Mouse (Mus musculus) megakaryocyte progenitor cell, adult 5-6 weeks (primary cell): ENCODE data around the gene Sulf2. TPM values are rescaled to one million over a fixed set of nuclear protein-coding genes. Genes with fewer than 3 reads are reported as not detected.
A peak's percentile ranks its signal among the peaks of the same experiment; 100 is the strongest.

Source experiments
- ATAC-seq: replicated peaks from 2 replicates; pipeline ENCODE4 v1.8.0; 2016; ENCODE audit warnings: mild to moderate bottlenecking, moderate TSS enrichment, inconsistent platforms; ENCODE audit not compliant: poor library complexity
- total RNA-seq, 2 experiments: library from RNA; stranded (forward) in 1 of 2; stranded (reverse) in 1 of 2; fragments of 157-497, 149-512 nt in 1 of 2; fragments of 200-1000 nt in 1 of 2; gene quantifications; 2 replicates each; pipeline versions ENCODE4 v1.2.3 to v1.2.4; 2015 to 2017

Sulf2 gene
- total RNA-seq, 2 experiments from 2014 or later: 1.3 to 1.5 TPM

DNA sequence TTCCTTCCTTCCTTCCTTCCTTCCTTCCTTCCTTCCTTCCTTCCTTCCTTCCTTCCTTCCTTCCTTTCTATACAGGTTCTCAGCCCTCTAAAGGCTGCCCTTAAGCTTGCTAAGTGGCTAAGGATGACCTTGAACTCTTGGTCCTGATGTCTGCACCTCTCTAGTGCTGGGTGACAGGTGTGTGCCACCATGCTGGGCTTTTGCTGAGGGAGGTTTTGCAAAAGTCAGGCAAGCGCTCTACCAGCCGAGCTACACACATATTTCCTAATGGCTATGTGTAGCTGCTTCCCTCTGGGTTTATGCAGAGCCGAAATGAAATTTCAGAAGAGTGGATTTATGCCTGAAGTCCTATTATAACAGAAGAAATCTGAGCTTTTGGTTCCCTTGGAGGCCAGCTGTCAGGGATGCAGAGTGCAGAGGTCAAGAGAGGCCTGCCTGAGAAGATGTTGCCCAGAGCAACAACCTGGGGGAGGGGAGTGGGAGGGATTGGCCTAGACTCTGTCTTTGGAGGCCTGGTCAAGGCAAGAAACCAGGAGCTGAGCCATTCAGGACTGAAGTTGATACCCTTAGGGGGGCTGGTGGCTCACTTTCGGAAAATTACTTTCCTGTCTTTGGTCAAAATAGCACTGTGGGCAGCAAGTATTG, 24.1 kb upstream of the Sulf2 start:
- no peak for ATAC-seq

- no peak for ATAC-seq
Measured at GRCm38 (mm10) chr2:166175552-166176136, 20.2 kb upstream of the Sulf2 start.

GRCm38 (mm10) chr2:166175145-166175544, 19.7 kb upstream of the Sulf2 start:
- peak; percentile 42; the same call in 1 of the 2 replicates for ATAC-seq

DNA sequence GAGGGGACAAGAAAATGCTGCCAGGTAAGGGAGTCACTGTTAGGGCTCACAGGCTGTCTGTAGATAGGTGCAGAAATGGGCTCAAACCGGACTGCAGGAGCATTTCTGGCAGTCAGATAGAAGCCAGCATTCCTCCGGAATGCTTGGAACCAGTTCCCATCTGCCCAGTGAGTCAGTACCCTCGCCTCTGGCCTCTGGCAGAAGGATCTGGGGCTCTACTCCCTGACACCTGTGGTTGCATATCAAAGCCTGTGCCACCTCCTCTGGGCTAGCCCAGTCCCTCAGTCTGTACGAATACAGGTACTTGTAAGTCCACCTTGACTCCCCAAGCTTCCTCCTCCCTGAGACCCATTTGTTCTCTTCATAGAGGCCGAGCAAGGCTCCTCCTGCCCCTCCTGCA, 17.7 kb upstream of the Sulf2 start:
- no peak for ATAC-seq

DNA sequence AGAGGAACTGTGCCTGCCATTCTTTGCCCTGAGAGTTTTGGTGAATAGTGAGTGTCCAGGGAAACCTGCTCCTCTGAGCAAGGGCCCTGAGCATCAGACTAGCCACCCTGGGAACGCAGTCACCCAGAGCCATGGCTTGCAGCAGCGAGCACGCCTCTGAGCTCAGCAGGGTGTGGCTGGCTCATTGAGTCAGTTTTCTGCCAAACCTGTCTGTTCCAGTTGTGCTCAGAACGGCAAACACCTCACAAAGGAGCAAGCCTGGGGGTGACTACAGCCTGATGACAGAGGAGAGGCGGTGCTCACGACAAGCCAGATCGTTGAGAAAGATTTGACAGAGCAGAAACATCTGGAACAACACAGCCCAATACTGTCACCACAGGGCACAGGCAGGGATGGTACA, 14.7 kb upstream of the Sulf2 start:
- no peak for ATAC-seq

GRCm38 (mm10) chr2:166168868-166169267, 13.4 kb upstream of the Sulf2 start:
- ATAC-seq: no peak

- no peak for ATAC-seq
Measured at GRCm38 (mm10) chr2:166167387-166167786, 11.9 kb upstream of the Sulf2 start.

GRCm38 (mm10) chr2:166165396-166165795, 9.9 kb upstream of the Sulf2 start:
- ATAC-seq: no peak

GRCm38 (mm10) chr2:166164601-166165000, 9.1 kb upstream of the Sulf2 start:
- peak; percentile 89 for ATAC-seq

DNA sequence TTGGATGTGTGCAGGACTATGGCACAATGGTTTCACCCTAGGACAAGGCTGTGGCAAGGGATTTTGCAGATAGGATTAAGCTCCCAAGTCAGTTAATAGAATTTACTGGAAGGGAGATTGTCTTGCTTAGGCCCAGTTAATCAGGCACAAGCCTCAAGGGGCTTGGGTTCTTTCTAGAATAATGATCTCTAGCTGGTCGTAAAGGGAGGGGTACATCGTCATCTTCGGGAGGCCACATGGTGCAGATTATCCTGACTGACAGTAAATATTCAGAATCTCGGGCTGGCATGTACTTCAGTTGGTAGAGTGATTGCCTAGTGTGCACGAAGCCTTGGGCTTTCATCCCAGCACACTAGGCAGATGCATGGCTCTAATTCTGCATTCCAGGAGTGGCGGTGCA, 8.5 kb upstream of the Sulf2 start:
- ATAC-seq: no peak

GRCm38 (mm10) chr2:166163252-166163651, 7.8 kb upstream of the Sulf2 start:
- ATAC-seq: no peak

DNA sequence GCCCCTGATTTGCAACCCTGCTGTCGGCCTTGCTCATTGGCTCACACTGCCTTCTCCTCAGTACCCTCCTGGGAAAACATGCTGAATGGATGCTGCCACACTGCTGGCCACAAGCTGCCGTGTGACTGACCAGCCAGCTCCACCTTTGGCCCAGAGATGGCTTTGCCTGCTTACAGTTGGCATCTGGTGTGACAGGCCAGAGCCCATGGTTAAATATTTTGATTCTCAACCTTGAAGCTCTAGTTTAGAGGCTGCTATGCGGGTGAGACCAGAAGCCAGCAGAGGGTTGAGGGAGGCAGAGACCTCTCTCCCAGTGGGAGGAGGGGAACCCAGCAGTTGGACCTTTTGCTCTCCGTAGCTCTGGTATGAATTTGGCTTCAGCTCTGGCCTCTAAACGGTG, 6.7 kb upstream of the Sulf2 start:
- no peak for ATAC-seq

DNA sequence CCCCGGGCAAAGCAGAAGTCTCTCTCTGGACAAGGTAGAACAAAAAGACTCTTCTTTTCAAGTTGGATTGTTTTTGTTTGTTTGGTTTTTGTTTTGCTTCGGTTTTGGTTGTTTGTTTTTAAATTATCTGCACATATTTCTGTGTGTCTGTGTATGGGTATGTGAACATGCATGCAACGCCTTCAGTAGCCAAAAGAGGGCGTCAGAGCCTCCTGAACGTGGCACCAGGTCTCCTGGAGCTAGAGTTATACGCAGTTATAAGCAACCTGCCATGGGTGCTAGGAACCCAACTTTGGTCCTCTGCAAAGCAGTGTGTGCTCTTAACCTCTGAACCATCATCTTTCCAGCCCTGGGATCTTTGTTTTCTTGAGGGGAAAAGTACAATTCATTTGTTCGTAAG, 3.8 kb upstream of the Sulf2 start:
- ATAC-seq: no peak

DNA sequence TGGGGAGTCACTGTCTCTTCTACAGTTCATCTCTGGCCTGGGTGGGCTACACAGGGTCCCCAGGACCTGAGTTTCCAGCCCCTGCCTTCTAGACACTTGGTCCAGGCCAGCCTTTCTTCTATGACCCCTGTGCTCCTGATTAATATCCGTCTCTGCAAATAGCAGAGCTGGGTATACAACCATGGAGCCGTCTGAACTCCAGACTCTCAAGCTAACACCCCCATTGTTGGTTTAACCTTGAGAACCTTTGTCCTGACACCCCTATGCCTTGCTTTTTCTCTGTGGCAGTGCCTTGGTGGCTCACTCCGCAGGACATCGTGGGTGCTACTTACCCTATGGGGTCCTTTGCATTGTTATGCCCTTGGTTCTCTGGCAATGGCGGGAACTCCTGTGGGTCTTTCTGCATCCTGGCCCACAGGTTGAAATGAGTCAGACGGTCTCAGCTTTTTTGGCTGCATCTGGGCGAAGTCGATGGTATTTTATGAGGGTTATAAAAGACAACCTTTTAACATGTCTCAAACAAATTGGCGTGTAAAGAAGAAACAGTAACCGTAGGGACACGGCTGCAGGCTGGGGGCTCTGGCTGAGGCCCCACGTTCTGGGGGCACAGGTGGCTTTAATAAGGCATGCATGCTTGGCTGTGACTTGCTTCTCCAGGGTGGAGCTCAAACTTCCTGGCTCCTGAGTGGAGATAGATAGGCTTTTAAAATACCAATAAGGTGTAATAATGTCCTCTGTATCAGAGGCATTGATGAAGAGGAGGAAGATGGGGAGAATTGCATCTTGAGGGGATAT, 2.5 kb upstream of the Sulf2 start:
- ATAC-seq: no peak

DNA sequence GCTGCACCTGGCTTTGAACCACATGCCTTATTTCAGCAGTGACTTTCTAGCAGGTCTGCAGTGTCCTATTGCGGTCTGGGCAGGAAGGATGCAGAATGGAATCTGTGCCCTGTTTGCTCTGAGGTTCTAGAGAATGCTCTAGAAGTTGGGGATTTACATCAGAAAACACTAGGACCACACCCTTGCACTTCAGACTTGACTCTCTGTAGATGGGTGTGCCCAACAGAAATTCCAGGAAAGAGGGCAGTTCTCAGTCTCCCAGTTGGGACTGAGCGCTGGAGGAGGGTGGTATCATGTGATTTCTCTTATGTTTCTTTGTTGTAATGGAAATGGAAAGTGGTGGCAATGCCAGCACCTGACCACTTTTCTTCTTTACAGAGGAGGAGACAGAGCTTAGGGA, 1.7 kb upstream of the Sulf2 start:
- ATAC-seq: no peak

- no peak for ATAC-seq
Measured at GRCm38 (mm10) chr2:166156122-166156521, 659 bp upstream of the Sulf2 start.

DNA sequence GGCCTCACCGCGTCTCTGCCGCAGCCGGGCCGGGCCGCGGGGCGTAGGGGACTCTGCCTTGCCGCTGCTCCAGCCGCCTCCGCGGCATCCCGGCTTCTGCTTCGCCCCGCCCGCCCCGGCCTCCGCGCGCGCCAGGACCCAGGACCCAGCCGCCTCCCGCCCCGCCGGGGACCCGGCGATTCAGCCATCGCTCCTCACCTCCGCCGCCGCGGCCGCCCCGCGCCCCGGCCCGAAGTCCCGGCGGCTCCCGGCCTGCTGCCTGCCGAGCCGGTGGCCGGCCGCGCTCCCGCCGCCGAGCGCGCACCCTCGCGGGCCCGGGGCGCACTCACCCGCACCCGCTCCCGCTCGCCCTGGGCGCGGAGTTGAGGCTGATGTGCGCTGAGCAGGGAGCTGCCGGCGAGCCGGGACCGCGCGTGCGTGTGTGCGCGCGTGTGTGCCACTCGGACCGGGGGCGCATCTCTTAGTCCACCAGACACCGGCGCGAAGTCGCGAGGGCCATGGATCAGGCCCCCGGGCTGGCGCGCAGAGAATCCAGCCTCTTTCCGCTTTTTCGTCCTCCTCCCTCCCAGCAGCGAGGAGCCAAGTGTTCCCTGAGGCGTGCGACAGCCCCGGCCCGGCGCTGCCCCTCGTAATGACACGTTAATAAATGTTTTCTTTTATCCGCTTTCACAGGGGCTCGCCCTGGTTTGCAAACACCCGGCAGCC, 562 bp downstream of the Sulf2 start:
- ATAC-seq: 0 out of 2 replicates have a peak, but pooled peaks have one; percentile 3

DNA sequence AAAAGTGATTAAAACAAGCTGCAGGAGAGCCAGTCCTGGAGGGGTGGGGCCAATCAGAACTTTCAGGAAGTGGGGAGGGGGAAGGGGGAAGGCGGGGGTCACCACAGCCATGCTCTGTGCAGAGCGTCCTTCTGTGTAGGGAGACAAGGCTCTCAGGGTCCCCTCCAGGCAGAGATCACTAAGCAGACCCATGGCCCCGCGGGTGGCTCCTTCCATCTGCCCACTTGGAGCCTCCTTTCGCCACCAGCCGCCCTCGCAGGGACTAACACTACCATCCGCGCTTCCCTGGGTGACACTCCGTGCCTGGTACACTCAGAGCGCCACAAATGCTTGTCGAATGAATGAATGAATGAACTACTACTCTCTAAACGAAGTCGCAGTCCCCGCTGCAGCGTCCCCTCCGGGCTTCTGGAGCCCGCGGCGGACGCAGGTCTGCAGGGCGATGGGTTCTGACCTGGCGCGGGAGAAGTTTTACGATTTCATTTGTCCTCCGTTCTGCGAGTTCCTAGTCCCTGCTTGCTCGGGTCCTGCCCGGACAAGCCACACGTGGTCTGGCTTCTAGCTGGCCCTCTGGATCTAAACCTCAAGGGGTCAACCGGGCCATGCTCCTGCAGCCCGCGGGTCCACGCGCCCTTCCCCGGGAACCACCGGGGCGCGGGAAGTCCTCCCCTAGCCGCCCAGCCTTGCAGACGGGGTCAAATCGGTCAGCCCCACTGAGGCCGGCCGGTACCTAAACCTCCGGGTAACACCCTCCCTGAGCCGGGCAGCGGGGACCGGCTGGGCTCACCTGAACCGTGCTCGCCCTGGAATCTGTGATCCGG, 1.4 kb downstream of the Sulf2 start:
- no peak for ATAC-seq

- ATAC-seq: no peak
Measured at GRCm38 (mm10) chr2:166153399-166153793, 2.1 kb downstream of the Sulf2 start.

DNA sequence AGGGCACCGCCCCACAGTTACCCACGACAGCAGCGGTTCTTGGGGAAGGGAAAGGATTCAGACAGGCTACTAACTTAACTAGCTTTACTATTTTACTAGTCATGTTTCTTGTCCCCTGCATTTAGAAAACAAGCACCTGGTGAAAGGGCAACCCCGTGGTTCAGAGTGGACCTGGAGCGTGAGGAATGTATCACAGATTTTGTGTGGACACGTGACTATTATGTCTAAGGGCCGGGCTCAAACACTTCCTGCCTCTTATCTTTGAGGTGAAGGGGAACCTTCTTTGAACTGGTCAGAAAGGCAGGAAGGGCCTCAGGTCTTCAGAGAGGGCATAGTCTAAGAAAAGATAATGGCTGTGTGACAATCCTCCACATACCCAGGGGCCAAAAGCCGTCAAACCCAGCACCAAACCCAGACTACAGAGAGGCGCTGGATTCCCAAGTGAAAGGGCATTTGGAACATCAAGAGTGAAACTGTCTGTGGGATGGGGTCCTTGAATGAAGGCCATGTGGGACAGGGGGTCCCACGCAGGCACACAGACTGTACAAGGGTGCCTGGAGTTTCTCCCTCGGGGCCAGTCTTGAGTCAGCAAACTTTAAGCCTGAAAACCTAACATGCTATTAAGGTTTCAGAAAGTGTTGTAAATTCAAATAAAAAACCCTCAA, 2.6 kb downstream of the Sulf2 start:
- no peak for ATAC-seq
